8 mouse cellular contexts compared by ENCODE assay signal in genomic region chrX:93281756-93282155, GRCm38 (mm10). TPM values are rescaled to one million over a fixed set of nuclear protein-coding genes. Genes with fewer than 3 reads are reported as not detected.
A peak's percentile ranks its signal among the peaks of the same experiment; 100 is the strongest.
DNase-seq lines count a peak whose midpoint lies in the region; ATAC-seq and TF ChIP-seq lines count a peak whose summit lies in the region.

No protein-coding gene starts in this region.

- peaks cover 52% of the 10 kb centered on the region for H3K27me3 ChIP-seq in heart, embryonic 16.5 days (ENCODE audit: control insufficient read depth, insufficient read depth, low read length)
- peaks cover 63% of the 10 kb centered on the region for H3K27me3 ChIP-seq in E14TG2a.4 (ENCODE audit: insufficient read depth, low read length)
- H3K27me3 ChIP-seq in forebrain, embryonic 11.5 days (ENCODE audit: control insufficient read depth, insufficient read depth, low read length): no peaks in the 10 kb centered on the region; the same call in 1 of the 2 replicates
- peaks cover 63% of the 10 kb centered on the region for H3K27me3 ChIP-seq in limb, embryonic 15.5 days

- no peaks in the 10 kb centered on the region for H3K4me1 ChIP-seq in heart, embryonic 16.5 days (ENCODE audit: control insufficient read depth, insufficient read depth, low read length)
- H3K4me1 ChIP-seq in E14TG2a.4 (replicated peaks; ENCODE audit: low read depth, low read length): peaks cover 15% of the 10 kb centered on the region
- H3K4me1 ChIP-seq in forebrain, embryonic 11.5 days (replicated peaks; ENCODE audit: control insufficient read depth, insufficient read depth, low read length): no peaks in the 10 kb centered on the region
- H3K4me1 ChIP-seq in limb, embryonic 15.5 days: peaks cover 2% of the 10 kb centered on the region; the same call in 1 of the 2 replicates

- H3K4me3 ChIP-seq in heart, embryonic 16.5 days (ENCODE audit: low read length): peak overlapping the region; percentile 23
- peak overlapping the region; percentile 71 for H3K4me3 ChIP-seq in E14TG2a.4 (replicated peaks; ENCODE audit: low read length)
- H3K4me3 ChIP-seq in forebrain, embryonic 11.5 days (ENCODE audit: low read depth, low read length): peak overlapping the region; percentile 27
- peak overlapping the region; percentile 14; the same call in 1 of the 2 replicates for H3K4me3 ChIP-seq in limb, embryonic 15.5 days

- ATAC-seq in heart, embryonic 16.5 days (replicated peaks; ENCODE audit: extremely low read depth, insufficient read depth, low FRiP score): no peak
- ATAC-seq in forebrain, embryonic 11.5 days (replicated peaks; ENCODE audit: low FRiP score): peak; percentile 18
- no peak for ATAC-seq in limb, embryonic 15.5 days (ENCODE audit: insufficient number of reproducible peaks, low FRiP score, low TSS enrichment, low read depth)

- no peak overlapping the region for H3K27ac ChIP-seq in heart, embryonic 16.5 days (ENCODE audit: low read length)
- peak overlapping the region; percentile 70 for H3K27ac ChIP-seq in forebrain, embryonic 11.5 days (ENCODE audit: low read depth, low read length)
- no peak overlapping the region for H3K27ac ChIP-seq in limb, embryonic 15.5 days

- intact Hi-C loops in heart, postnatal 10 days (cut with DNase I): loop anchor here (2.0 to 10.0 kb wide), 2 partner anchors 183 to 207 kb away; no protein-coding TSS in a partner anchor

- WGBS in heart, embryonic 16.5 days: 9% methylated on average over 5 of the region's 5 CpGs
- 10% methylated on average over 5 of the region's 5 CpGs for WGBS in forebrain, embryonic 11.5 days
- 22% methylated on average over 5 of the region's 5 CpGs for WGBS in limb, embryonic 15.5 days

- H3K9me3 ChIP-seq in heart, embryonic 16.5 days (replicated peaks; ENCODE audit: control insufficient read depth, low read length): 0 out of 2 replicates have a peak, but pooled peaks cover 2% of the 10 kb centered on the region
- H3K9me3 ChIP-seq in E14TG2a.4 (ENCODE audit: low read length): no peaks in the 10 kb centered on the region
- H3K9me3 ChIP-seq in forebrain, embryonic 11.5 days (ENCODE audit: control insufficient read depth, low read length): no peaks in the 10 kb centered on the region
- no peaks in the 10 kb centered on the region for H3K9me3 ChIP-seq in limb, embryonic 15.5 days

- H3K4me2 ChIP-seq in heart, embryonic 16.5 days (ENCODE audit: low read depth, low read length): peak overlapping the region; percentile 46
- H3K4me2 ChIP-seq in forebrain, embryonic 11.5 days (ENCODE audit: low read depth, low read length, severe bottlenecking): peak overlapping the region; percentile 51
- peak overlapping the region; percentile 23; the same call in 1 of the 2 replicates for H3K4me2 ChIP-seq in limb, embryonic 15.5 days

- no peak for DNase-seq in heart, postnatal 10 days
- DNase-seq in forebrain, embryonic 11.5 days (ENCODE audit: low spot score): peak; percentile 58
- DNase-seq in urinary bladder, adult 2 months (ENCODE audit: low spot score): no peak
- no peak for DNase-seq in adrenal gland, adult 2 months
- no peak for DNase-seq in yolk sac, embryonic 10.5 days (ENCODE audit: low spot score)

- TF ChIP-seq CTCF in E14TG2a.4 (conservative IDR thresholded peaks at IDR 0.05; ENCODE audit: low read length): no peak

- no peaks in the 10 kb centered on the region for H3K36me3 ChIP-seq in heart, embryonic 16.5 days (ENCODE audit: control insufficient read depth, insufficient read depth)
- no peaks in the 10 kb centered on the region for H3K36me3 ChIP-seq in E14TG2a.4 (ENCODE audit: insufficient read depth, low read length)
- no peaks in the 10 kb centered on the region for H3K36me3 ChIP-seq in forebrain, embryonic 11.5 days (ENCODE audit: control insufficient read depth, insufficient read depth, low read length)
- H3K36me3 ChIP-seq in limb, embryonic 15.5 days: no peaks in the 10 kb centered on the region

- no peak overlapping the region for H3K9ac ChIP-seq in heart, embryonic 16.5 days (ENCODE audit: low read length)
- peak overlapping the region; percentile 49; the same call in 1 of the 2 replicates for H3K9ac ChIP-seq in forebrain, embryonic 11.5 days (ENCODE audit: low read length)
- no peak overlapping the region for H3K9ac ChIP-seq in limb, embryonic 15.5 days

RNA-seq across cellular contexts. Expression of gene Arx, which starts 4.5 kb away (rescaled TPM):
- polyA plus RNA-seq in heart, embryonic 16.5 days (2015; fragmentation: Nextera tagmentation; extraction: Ambion mirVana): not detected in 2 replicates
- not detected for total RNA-seq in heart, postnatal 10 days (2021)
- polyA plus RNA-seq in forebrain, embryonic 11.5 days (2014; fragmentation: Nextera tagmentation; extraction: Ambion mirVana): 48.4 and 51.3 TPM in 2 replicates
- 0.40 and 0.56 TPM in 2 replicates for polyA plus RNA-seq in limb, embryonic 15.5 days (2015; fragmentation: Nextera tagmentation; extraction: Ambion mirVana)
- polyA plus RNA-seq in urinary bladder, adult 2 months (2012; rRNA removed): not detected in 2 replicates
- under 1 TPM in 1 of 2 experiments, not detected in 1; 0.32 TPM for total RNA-seq in adrenal gland, adult 2 months (2021)
- polyA plus RNA-seq in adrenal gland, adult 2 months (2012; rRNA removed): 0.67 and 0.97 TPM in 2 replicates

Comparison
In these comparisons a context has a peak if more than half of its experiments do, and no peak if none do; other contexts are left out.
1. H3K4me3 ChIP-seq: peak in every context shown above with its lines; median percentile 71 in E14TG2a.4; 27 in forebrain, embryonic 11.5 days; 23 in heart, embryonic 16.5 days; 14 in limb, embryonic 15.5 days.
2. RNA of gene Arx, which starts 4.5 kb away (polyA plus RNA-seq): 48.4 to 51.3 TPM in forebrain, embryonic 11.5 days; 0.67 to 0.97 TPM in adrenal gland, adult 2 months, 0.40 to 0.56 TPM in limb, embryonic 15.5 days, not detected in heart, embryonic 16.5 days and not detected in urinary bladder, adult 2 months; every median in the first group is over 10 times any median in the second.
3. Peak in every context shown above with its lines, with median percentiles within 50 percentile points of each other: H3K4me2 ChIP-seq.